Mouse (Mus musculus) neural tube, embryonic 14.5 days (tissue): ENCODE measurements around the gene Matn4. TPM values are rescaled to one million over a fixed set of nuclear protein-coding genes. Genes with fewer than 3 reads are reported as not detected.

Experiments
- ATAC-seq: fragments of 200-750 bp; cut with Nextera tagmentation; 2 replicates; pipeline ENCODE4 v1.8.0; 2017; ENCODE audit warnings: low read depth, mild to moderate bottlenecking, moderate TSS enrichment, moderate library complexity
- H3K27ac ChIP-seq: fragments of 300-500 bp; sonication (generic); 2 replicates; pipeline ENCODE4 v1.5.1; 2014; ENCODE audit warnings: low read depth, mild to moderate bottlenecking, control low read depth, low read length, moderate library complexity, mixed read lengths
- H3K27me3 ChIP-seq: fragments of 300-500 bp; sonication (generic); 2 replicates; pipeline ENCODE4 v1.6.1; 2014; ENCODE audit warnings: low read length; ENCODE audit not compliant: control insufficient read depth, insufficient read depth
- H3K36me3 ChIP-seq: fragments of 300-500 bp; sonication (generic); 2 replicates; pipeline ENCODE4 v1.6.1; 2014; ENCODE audit warnings: low read length, mixed read lengths; ENCODE audit not compliant: control insufficient read depth, insufficient read depth
- H3K4me1 ChIP-seq: fragments of 300-500 bp; sonication (generic); 2 replicates; pipeline ENCODE4 v1.6.1; 2014; ENCODE audit warnings: low read length; ENCODE audit not compliant: control insufficient read depth, insufficient read depth
- H3K4me2 ChIP-seq: fragments of 300-500 bp; sonication (generic); 2 replicates; pipeline ENCODE4 v1.6.1; 2014; ENCODE audit warnings: mild to moderate bottlenecking, low read depth, low read length, control low read depth
- H3K4me3 ChIP-seq: fragments of 300-500 bp; sonication (generic); 2 replicates; pipeline ENCODE4 v1.5.1; 2014; ENCODE audit warnings: low read depth, low read length, control low read depth, mixed read lengths
- H3K9ac ChIP-seq: fragments of 300-500 bp; sonication (generic); replicated peaks from 2 replicates; pipeline ENCODE4 v1.6.1; 2014; ENCODE audit warnings: low read depth, mild to moderate bottlenecking, control low read depth, low read length, mixed read lengths
- H3K9me3 ChIP-seq: fragments of 300-500 bp; sonication (generic); 2 replicates; pipeline ENCODE4 v1.6.1; 2016; ENCODE audit warnings: low read length; ENCODE audit not compliant: control insufficient read depth
- WGBS: fragments of 180-500 bp; shearing (Covaris S2); extraction: QIAGEN DNeasy Blood & Tissue Kit; methylation state at CpG from one replicate; pipeline ENCODE4 v1.1.7; 2014; 5-methylcytosine and 5-hydroxymethylcytosine counted together
- polyA plus RNA-seq: library from polyadenylated mRNA; unstranded; fragments of >200 nt; fragmentation: Nextera tagmentation; extraction: Ambion mirVana; gene quantifications from 2 replicates; pipeline ENCODE4 v1.2.1, GENCODE M21; 2014

Matn4 gene
- polyA plus RNA-seq, 1 experiment from 2014 or later, result 0.36 TPM

GRCm38 (mm10) chr2:164423464-164423863, 18.5 kb upstream of the Matn4 start:
- no peak overlapping the region for H3K27ac ChIP-seq
- ATAC-seq, result no peak
- no peak overlapping the region for H3K4me3 ChIP-seq
- no peaks in the 10 kb centered on the region for H3K27me3 ChIP-seq
- no peak overlapping the region for H3K4me2 ChIP-seq
- H3K9ac ChIP-seq, result no peak overlapping the region
- no peaks in the 10 kb centered on the region for H3K36me3 ChIP-seq
- H3K4me1 ChIP-seq, result no peaks in the 10 kb centered on the region
- 89% methylated on average over 11 of the region's 11 CpGs for WGBS
- H3K9me3 ChIP-seq, result no peaks in the 10 kb centered on the region

- no peak for ATAC-seq
- WGBS, result 93% methylated on average over 15 of the region's 15 CpGs
Observed at GRCm38 (mm10) chr2:164422675-164423393, 17.9 kb upstream of the Matn4 start.

GRCm38 (mm10) chr2:164421979-164422378, 17.0 kb upstream of the Matn4 start:
- WGBS, result 92% methylated on average over 8 of the region's 8 CpGs
- Histone ChIP-seq H3K9me3 (no peaks in the 10 kb centered on the region), H3K36me3 (no peaks in the 10 kb centered on the region), H3K27ac (no peak overlapping the region), H3K4me2 (no peak overlapping the region), H3K9ac (no peak overlapping the region), H3K4me1 (no peaks in the 10 kb centered on the region), H3K27me3 (no peaks in the 10 kb centered on the region), H3K4me3 (no peak overlapping the region)
- ATAC-seq, result no peak

More at GRCm38 (mm10) chr2:164422675-164423393, 17.9 kb upstream of the Matn4 start:
- Histone ChIP-seq H3K27me3 (no peaks in the 10 kb centered on the region), H3K4me3 (no peak overlapping the region), H3K27ac (no peak overlapping the region), H3K4me1 (no peaks in the 10 kb centered on the region), H3K4me2 (no peak overlapping the region), H3K9me3 (no peaks in the 10 kb centered on the region), H3K9ac (no peak overlapping the region), H3K36me3 (no peaks in the 10 kb centered on the region)

- Histone ChIP-seq H3K4me3 (no peak overlapping the region), H3K9ac (no peak overlapping the region), H3K36me3 (no peaks in the 10 kb centered on the region), H3K27ac (no peak overlapping the region), H3K27me3 (no peaks in the 10 kb centered on the region), H3K4me1 (no peaks in the 10 kb centered on the region), H3K4me2 (no peak overlapping the region), H3K9me3 (no peaks in the 10 kb centered on the region)
- WGBS, result 91% methylated on average over 7 of the region's 7 CpGs
- no peak for ATAC-seq
Observed at GRCm38 (mm10) chr2:164421306-164421705, 16.3 kb upstream of the Matn4 start.

GRCm38 (mm10) chr2:164419489-164419888, 14.5 kb upstream of the Matn4 start:
- Histone ChIP-seq H3K4me2 (no peak overlapping the region), H3K27ac (no peak overlapping the region), H3K27me3 (no peaks in the 10 kb centered on the region; the same call in 1 of the 2 replicates), H3K36me3 (no peaks in the 10 kb centered on the region), H3K9ac (no peak overlapping the region), H3K4me1 (no peaks in the 10 kb centered on the region), H3K9me3 (no peaks in the 10 kb centered on the region), H3K4me3 (no peak overlapping the region)
- no peak for ATAC-seq
- 1% methylated on average over 3 of the region's 3 CpGs for WGBS

- no peak overlapping the region for H3K4me3 ChIP-seq
- 32% methylated on average over 3 of the region's 3 CpGs for WGBS
- no peaks in the 10 kb centered on the region; the same call in 1 of the 2 replicates for H3K27me3 ChIP-seq
- no peaks in the 10 kb centered on the region for H3K36me3 ChIP-seq
- H3K4me2 ChIP-seq, result no peak overlapping the region
- H3K9me3 ChIP-seq, result no peaks in the 10 kb centered on the region
- no peak overlapping the region for H3K27ac ChIP-seq
- no peak overlapping the region for H3K9ac ChIP-seq
- no peak for ATAC-seq
- H3K4me1 ChIP-seq, result no peaks in the 10 kb centered on the region
Observed at GRCm38 (mm10) chr2:164418308-164418875, 13.4 kb upstream of the Matn4 start.

- Histone ChIP-seq H3K4me2 (no peak overlapping the region), H3K4me1 (no peaks in the 10 kb centered on the region), H3K27ac (no peak overlapping the region), H3K36me3 (no peaks in the 10 kb centered on the region), H3K9ac (no peak overlapping the region), H3K27me3 (no peaks in the 10 kb centered on the region; the same call in 1 of the 2 replicates), H3K4me3 (no peak overlapping the region), H3K9me3 (no peaks in the 10 kb centered on the region)
- no peak for ATAC-seq
- 1% methylated on average over 2 of the region's 2 CpGs for WGBS
Observed at GRCm38 (mm10) chr2:164417198-164417597, 12.2 kb upstream of the Matn4 start.

GRCm38 (mm10) chr2:164414581-164414980, 9.6 kb upstream of the Matn4 start:
- Histone ChIP-seq H3K4me2 (peak overlapping the region; percentile 14; the same call in 1 of the 2 replicates), H3K9ac (no peak overlapping the region), H3K27me3 (peaks cover 3% of the 10 kb centered on the region; the same call in 1 of the 2 replicates), H3K4me3 (no peak overlapping the region), H3K4me1 (no peaks in the 10 kb centered on the region), H3K27ac (no peak overlapping the region), H3K9me3 (no peaks in the 10 kb centered on the region), H3K36me3 (no peaks in the 10 kb centered on the region)
- ATAC-seq, result no peak
- 74% methylated on average over 10 of the region's 10 CpGs for WGBS

- 26% methylated on average over 28 of the region's 28 CpGs for WGBS
Observed at GRCm38 (mm10) chr2:164414167-164414566, 9.2 kb upstream of the Matn4 start.

More at GRCm38 (mm10) chr2:164414167-164414566, 9.2 kb upstream of the Matn4 start:
- no peak for ATAC-seq
- H3K9ac ChIP-seq, result no peak overlapping the region
- H3K4me1 ChIP-seq, result no peaks in the 10 kb centered on the region
- no peaks in the 10 kb centered on the region for H3K9me3 ChIP-seq
- no peak overlapping the region for H3K27ac ChIP-seq
- H3K4me2 ChIP-seq, result peak overlapping the region; percentile 14; the same call in 1 of the 2 replicates
- peaks cover 3% of the 10 kb centered on the region; the same call in 1 of the 2 replicates for H3K27me3 ChIP-seq
- H3K4me3 ChIP-seq, result no peak overlapping the region
- H3K36me3 ChIP-seq, result no peaks in the 10 kb centered on the region
